Mouse (Mus musculus) hindbrain, embryonic 12.5 days (tissue): ENCODE results near the gene Ephb4. TPM values are rescaled to one million over a fixed set of nuclear protein-coding genes. Genes with fewer than 3 reads are reported as not detected.

ENCODE experiments used
- ATAC-seq: fragments of 200-750 bp; cut with Nextera tagmentation; 2 replicates; pipeline ENCODE4 v1.8.0; 2017; ENCODE audit warnings: moderate TSS enrichment; ENCODE audit not compliant: low FRiP score
- H3K27ac ChIP-seq: fragments of 300-500 bp; sonication (generic); 2 replicates; pipeline ENCODE4 v1.5.1; 2016; ENCODE audit warnings: mild to moderate bottlenecking
- H3K27me3 ChIP-seq: fragments of 300-500 bp; sonication (generic); 2 replicates; pipeline ENCODE4 v1.6.1; 2016; ENCODE audit warnings: mild to moderate bottlenecking
- H3K36me3 ChIP-seq: fragments of 300-500 bp; sonication (generic); 2 replicates; pipeline ENCODE4 v1.6.1; 2016; ENCODE audit warnings: mild to moderate bottlenecking
- H3K4me1 ChIP-seq: fragments of 300-500 bp; sonication (generic); 2 replicates; pipeline ENCODE4 v1.6.1; 2016
- H3K4me2 ChIP-seq: fragments of 300-500 bp; sonication (generic); replicated peaks from 2 replicates; pipeline ENCODE4 v1.6.1; 2016; ENCODE audit warnings: mild to moderate bottlenecking
- H3K4me3 ChIP-seq: fragments of 300-500 bp; sonication (generic); 2 replicates; pipeline ENCODE4 v1.5.1; 2016; ENCODE audit warnings: mild to moderate bottlenecking
- H3K9ac ChIP-seq: fragments of 300-500 bp; sonication (generic); 2 replicates; pipeline ENCODE4 v1.6.1; 2016; ENCODE audit warnings: mild to moderate bottlenecking, moderate library complexity
- H3K9me3 ChIP-seq: fragments of 300-500 bp; sonication (generic); replicated peaks from 2 replicates; pipeline ENCODE4 v1.6.1; 2016; ENCODE audit warnings: mild to moderate bottlenecking
- WGBS: fragments of 180-500 bp; shearing (Covaris S2); methylation state at CpG from one replicate; pipeline ENCODE4 v1.1.7; 2016; 5-methylcytosine and 5-hydroxymethylcytosine counted together
- polyA plus RNA-seq: library from polyadenylated mRNA; unstranded; fragments of >200 nt; fragmentation: Nextera tagmentation; extraction: Ambion mirVana; gene quantifications from 2 replicates; pipeline ENCODE4 v1.2.1, GENCODE M21; 2016

Gene Ephb4
- polyA plus RNA-seq, 1 experiment from 2014 or later, result 40.9 TPM

- peak overlapping the region; percentile 85 for H3K4me2 ChIP-seq
- no peaks in the 10 kb centered on the region; the same call in 1 of the 2 replicates for H3K9me3 ChIP-seq
- under 1% methylated on average over 33 of the region's 33 CpGs for WGBS
- H3K4me3 ChIP-seq, result peak overlapping the region; percentile 75
- peaks cover 9% of the 10 kb centered on the region for H3K27me3 ChIP-seq
- peak overlapping the region; percentile 87 for H3K9ac ChIP-seq
- peaks cover 49% of the 10 kb centered on the region for H3K4me1 ChIP-seq
- no peak for ATAC-seq
- peak overlapping the region; percentile 55 for H3K27ac ChIP-seq
- H3K36me3 ChIP-seq, result 0 out of 2 replicates have a peak, but pooled peaks cover 3% of the 10 kb centered on the region
Observed at GRCm38 (mm10) chr5:137348482-137349383, 1.2 kb upstream of the Ephb4 start.

GRCm38 (mm10) chr5:137350205-137351057 lies 522 bp downstream of the Ephb4 start:
- Histone ChIP-seq H3K4me3 (peak overlapping the region; percentile 75), H3K27ac (peak overlapping the region; percentile 80), H3K9ac (peak overlapping the region; percentile 87), H3K4me2 (peak overlapping the region; percentile 85), H3K36me3 (peaks cover 12% of the 10 kb centered on the region), H3K27me3 (peaks cover 9% of the 10 kb centered on the region), H3K9me3 (no peaks in the 10 kb centered on the region), H3K4me1 (peaks cover 49% of the 10 kb centered on the region)
- ATAC-seq, result peak; percentile 66
- under 1% methylated on average over 49 of the region's 55 CpGs for WGBS

- peak overlapping the region; percentile 80 for H3K27ac ChIP-seq
- WGBS, result 0% methylated on average over 8 of the region's 8 CpGs
Observed at GRCm38 (mm10) chr5:137351058-137351380, 1.1 kb downstream of the Ephb4 start.

GRCm38 (mm10) chr5:137351394-137351793 lies 1.5 kb downstream of the Ephb4 start:
- peaks cover 45% of the 10 kb centered on the region for H3K4me1 ChIP-seq
- 13% methylated on average over 4 of the region's 4 CpGs for WGBS
- H3K27ac ChIP-seq, result peak overlapping the region; percentile 80
- peak overlapping the region; percentile 75 for H3K4me3 ChIP-seq
- peak overlapping the region; percentile 87 for H3K9ac ChIP-seq
- H3K9me3 ChIP-seq, result no peaks in the 10 kb centered on the region
- H3K36me3 ChIP-seq, result peaks cover 20% of the 10 kb centered on the region
- ATAC-seq, result no peak
- H3K4me2 ChIP-seq, result peak overlapping the region; percentile 85
- peaks cover 9% of the 10 kb centered on the region for H3K27me3 ChIP-seq

More at GRCm38 (mm10) chr5:137351058-137351380, 1.1 kb downstream of the Ephb4 start:
- peak overlapping the region; percentile 85 for H3K4me2 ChIP-seq
- H3K4me3 ChIP-seq, result peak overlapping the region; percentile 75
- no peaks in the 10 kb centered on the region for H3K9me3 ChIP-seq
- peaks cover 46% of the 10 kb centered on the region for H3K4me1 ChIP-seq
- no peak for ATAC-seq
- H3K36me3 ChIP-seq, result peaks cover 17% of the 10 kb centered on the region
- peak overlapping the region; percentile 87 for H3K9ac ChIP-seq
- H3K27me3 ChIP-seq, result peaks cover 9% of the 10 kb centered on the region

- H3K4me3 ChIP-seq, result peak overlapping the region; percentile 75
- ATAC-seq, result no peak
- peak overlapping the region; percentile 85 for H3K4me2 ChIP-seq
- H3K36me3 ChIP-seq, result peaks cover 26% of the 10 kb centered on the region
- peaks cover 45% of the 10 kb centered on the region for H3K4me1 ChIP-seq
- 0 out of 2 replicates have a peak overlapping the region, but pooled peaks have one; percentile 17 for H3K27ac ChIP-seq
- peaks cover 9% of the 10 kb centered on the region for H3K27me3 ChIP-seq
- 23% methylated on average over 16 of the region's 16 CpGs for WGBS
- peak overlapping the region; percentile 87 for H3K9ac ChIP-seq
- H3K9me3 ChIP-seq, result no peaks in the 10 kb centered on the region
Observed at GRCm38 (mm10) chr5:137352011-137352975, 2.4 kb downstream of the Ephb4 start.

- Histone ChIP-seq H3K27ac (no peak overlapping the region), H3K9me3 (no peaks in the 10 kb centered on the region), H3K4me3 (no peak overlapping the region), H3K4me2 (no peak overlapping the region), H3K4me1 (peaks cover 30% of the 10 kb centered on the region), H3K27me3 (peaks cover 4% of the 10 kb centered on the region; the same call in 1 of the 2 replicates), H3K9ac (no peak overlapping the region), H3K36me3 (peaks cover 40% of the 10 kb centered on the region)
- 91% methylated on average over 17 of the region's 17 CpGs for WGBS
- ATAC-seq, result no peak
Observed at GRCm38 (mm10) chr5:137354091-137354490, 4.2 kb downstream of the Ephb4 start.

GRCm38 (mm10) chr5:137358382-137358781 lies 8.5 kb downstream of the Ephb4 start:
- H3K36me3 ChIP-seq, result peaks cover 80% of the 10 kb centered on the region
- no peaks in the 10 kb centered on the region for H3K9me3 ChIP-seq
- H3K4me1 ChIP-seq, result 0 out of 2 replicates have a peak, but pooled peaks cover 2% of the 10 kb centered on the region
- H3K4me2 ChIP-seq, result no peak overlapping the region
- ATAC-seq, result no peak
- no peak overlapping the region for H3K27ac ChIP-seq
- no peaks in the 10 kb centered on the region for H3K27me3 ChIP-seq
- 41% methylated on average over 7 of the region's 7 CpGs for WGBS
- H3K4me3 ChIP-seq, result no peak overlapping the region
- H3K9ac ChIP-seq, result no peak overlapping the region

GRCm38 (mm10) chr5:137369665-137370064 lies 19.8 kb downstream of the Ephb4 start:
- peaks cover 92% of the 10 kb centered on the region for H3K36me3 ChIP-seq
- no peaks in the 10 kb centered on the region for H3K27me3 ChIP-seq
- no peaks in the 10 kb centered on the region for H3K9me3 ChIP-seq
- H3K4me3 ChIP-seq, result no peak overlapping the region
- H3K27ac ChIP-seq, result no peak overlapping the region
- no peak for ATAC-seq
- H3K4me2 ChIP-seq, result no peak overlapping the region
- H3K9ac ChIP-seq, result no peak overlapping the region
- 95% methylated on average over 11 of the region's 11 CpGs for WGBS
- H3K4me1 ChIP-seq, result no peaks in the 10 kb centered on the region

GRCm38 (mm10) chr5:137373371-137373950 lies 23.6 kb downstream of the Ephb4 start:
- Histone ChIP-seq H3K36me3 (peaks cover 66% of the 10 kb centered on the region), H3K4me2 (no peak overlapping the region), H3K9ac (no peak overlapping the region), H3K27me3 (no peaks in the 10 kb centered on the region), H3K9me3 (no peaks in the 10 kb centered on the region), H3K4me1 (peaks cover 19% of the 10 kb centered on the region), H3K4me3 (no peak overlapping the region), H3K27ac (no peak overlapping the region)
- 86% methylated on average over 12 of the region's 12 CpGs for WGBS
- ATAC-seq, result no peak

GRCm38 (mm10) chr5:137374521-137375080 lies 24.7 kb downstream of the Ephb4 start:
- 92% methylated on average over 4 of the region's 4 CpGs for WGBS
- Histone ChIP-seq H3K4me1 (peaks cover 19% of the 10 kb centered on the region), H3K9ac (no peak overlapping the region), H3K36me3 (peaks cover 55% of the 10 kb centered on the region), H3K27ac (no peak overlapping the region), H3K4me2 (no peak overlapping the region), H3K4me3 (no peak overlapping the region), H3K27me3 (no peaks in the 10 kb centered on the region), H3K9me3 (no peaks in the 10 kb centered on the region)
- no peak for ATAC-seq

GRCm38 (mm10) chr5:137375627-137376026 lies 25.7 kb downstream of the Ephb4 start:
- no peak overlapping the region for H3K4me2 ChIP-seq
- no peaks in the 10 kb centered on the region for H3K27me3 ChIP-seq
- 0 out of 2 replicates have a peak overlapping the region, but pooled peaks have one; percentile 26 for H3K27ac ChIP-seq
- H3K4me1 ChIP-seq, result peaks cover 19% of the 10 kb centered on the region
- no peaks in the 10 kb centered on the region for H3K9me3 ChIP-seq
- 35% methylated on average over 2 of the region's 2 CpGs for WGBS
- no peak overlapping the region for H3K9ac ChIP-seq
- ATAC-seq, result no peak
- peaks cover 44% of the 10 kb centered on the region for H3K36me3 ChIP-seq
- no peak overlapping the region for H3K4me3 ChIP-seq
